Mouse (Mus musculus) erythroblast, embryonic 14.5 days (primary cell): Measurements from ENCODE around the gene Wdr90.

ENCODE experiments used
- GATA1 ChIP-seq: IDR thresholded peaks from 2 replicates; pipeline ENCODE4 v1.6.1; 2012; ENCODE audit warnings: low read length, inconsistent platforms, mixed read lengths
- TAL1 ChIP-seq: IDR thresholded peaks from 3 replicates; pipeline ENCODE4 v1.6.1; 2012; ENCODE audit warnings: low read length, inconsistent platforms, mixed read lengths

DNA sequence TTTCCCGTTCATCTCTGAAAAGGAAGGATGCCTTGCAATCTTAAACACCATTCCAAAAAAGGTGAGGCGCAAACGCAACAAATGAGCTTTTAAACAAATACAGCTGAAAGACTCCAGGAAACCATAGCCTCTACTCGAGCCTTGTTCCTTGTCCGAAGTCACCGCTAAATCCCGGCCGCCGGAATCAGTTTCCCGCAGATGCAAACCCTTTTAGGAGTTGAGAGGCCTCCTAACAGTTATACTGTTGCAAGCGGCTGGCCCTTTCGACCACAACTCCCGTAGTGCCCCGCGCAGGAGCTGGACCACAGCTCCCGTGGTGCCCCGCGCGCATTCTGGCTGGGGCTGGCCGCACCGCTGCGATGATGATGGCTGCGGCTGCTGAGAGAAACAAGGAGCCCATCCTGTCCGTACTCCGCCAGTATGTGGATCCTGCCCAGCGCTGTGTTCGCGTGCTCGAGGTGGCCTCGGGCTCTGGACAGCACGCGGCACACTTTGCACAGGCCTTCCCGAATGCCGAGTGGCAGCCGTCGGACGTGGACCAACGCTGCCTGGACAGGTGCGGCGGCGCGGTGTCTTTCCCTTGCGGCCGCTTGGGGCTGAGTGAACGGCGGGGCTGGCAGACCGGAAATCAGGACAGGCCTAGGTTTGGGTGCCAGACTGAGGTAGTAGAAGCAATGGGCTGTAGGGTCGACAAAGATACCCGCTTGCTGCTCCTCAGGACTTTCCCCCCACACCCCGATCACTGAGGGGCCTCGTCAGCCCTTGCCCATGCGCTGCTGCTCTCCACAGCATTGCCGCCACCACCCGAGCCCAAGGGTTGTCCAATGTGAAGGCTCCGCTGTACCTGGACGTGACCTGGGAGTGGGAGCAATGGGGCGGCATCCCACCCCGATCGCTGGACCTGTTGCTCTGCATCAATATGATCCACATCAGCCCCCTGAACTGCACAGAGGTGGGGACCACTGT is 14.2 kb upstream of the Wdr90 start:
- TF ChIP-seq GATA1, result no peak
- no peak for TF ChIP-seq TAL1
